Mouse (Mus musculus): ENCODE results near the gene Lcorl.
"Not testable (repeated sequence)": the region's sequence is repeated elsewhere in the genome, so short reads cannot be mapped to it uniquely, and the experiment has no call there.

DNA sequence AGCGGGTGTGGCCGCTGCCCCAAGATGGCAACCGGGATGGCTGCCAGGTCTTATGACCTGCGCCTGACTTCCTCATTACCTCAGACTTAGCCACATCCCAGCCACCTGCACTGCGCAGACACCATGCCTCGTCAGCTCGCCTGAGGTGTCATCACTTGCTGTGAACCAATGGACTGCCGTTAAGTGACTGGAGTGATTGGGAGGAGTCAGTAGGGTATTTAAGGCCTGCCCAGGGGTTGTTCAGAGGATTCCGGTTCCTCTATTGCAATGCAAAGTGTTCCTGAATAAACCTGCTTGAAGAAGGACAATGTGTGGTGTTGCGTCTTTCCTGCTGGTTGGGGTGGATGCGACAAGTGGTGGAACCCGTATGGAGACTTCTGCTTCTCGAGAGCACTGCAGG lies 199.0 kb downstream of the Lcorl start:
- not testable (repeated sequence) for TF ChIP-seq CTCF (IDR thresholded peaks at IDR 0.05; ENCODE audit: borderline replicate concordance, control insufficient read depth, extremely low read depth, insufficient read depth, low read length, poor library complexity); POLR2A (IDR thresholded peaks at IDR 0.05; ENCODE audit: control insufficient read depth, extremely low read depth, insufficient read depth, low read length, poor library complexity)

Data from thymus, adult 2 months (tissue).